Mouse (Mus musculus) heart, embryonic 14.5 days (tissue): ENCODE measurements around the gene Gsta3. TPM values are rescaled to one million over a fixed set of nuclear protein-coding genes. Genes with fewer than 3 reads are reported as not detected.
"Not testable (repeated sequence)": the region's sequence is repeated elsewhere in the genome, so short reads cannot be mapped to it uniquely, and the experiment has no call there.

Experiments used
- ATAC-seq: fragments of 200-750 bp; cut with Nextera tagmentation; 2 replicates; pipeline ENCODE4 v1.8.0; 2017; ENCODE audit warnings: low read depth, moderate TSS enrichment; ENCODE audit not compliant: insufficient number of reproducible peaks, insufficient read depth, low FRiP score
- H3K27ac ChIP-seq, 2 experiments: fragments of 200-500 bp in 1 of 2; fragments of 300-500 bp in 1 of 2; sonication (generic) in 1 of 2; replicated peaks in 1 of 2; 2 replicates each; pipeline ENCODE4 v1.5.1; 2012 to 2014; ENCODE audit warnings: low read depth in 2 of 2, low read length in 2 of 2, control low read depth in 1 of 2, mild to moderate bottlenecking in 1 of 2, mixed read lengths in 1 of 2; ENCODE audit not compliant: control insufficient read depth in 1 of 2, insufficient read depth in 1 of 2
- H3K27me3 ChIP-seq: fragments of 300-500 bp; sonication (generic); 2 replicates; pipeline ENCODE4 v1.6.1; 2014; ENCODE audit warnings: mild to moderate bottlenecking, low read length, control low read depth; ENCODE audit not compliant: control insufficient read depth, insufficient read depth
- H3K36me3 ChIP-seq: fragments of 300-500 bp; sonication (generic); 2 replicates; pipeline ENCODE4 v1.6.1; 2014; ENCODE audit warnings: mild to moderate bottlenecking, control low read depth, low read length, mixed read lengths; ENCODE audit not compliant: control insufficient read depth, insufficient read depth
- H3K4me1 ChIP-seq, 2 experiments: fragments of 200-500 bp in 1 of 2; fragments of 300-500 bp in 1 of 2; sonication (generic) in 1 of 2; 2 replicates each; pipeline ENCODE4 v1.6.1; 2012 to 2014; ENCODE audit warnings: low read length in 2 of 2, control low read depth in 1 of 2, mixed read lengths in 1 of 2; ENCODE audit not compliant: control insufficient read depth in 2 of 2, insufficient read depth in 2 of 2
- H3K4me2 ChIP-seq: fragments of 300-500 bp; sonication (generic); 2 replicates; pipeline ENCODE4 v1.6.1; 2014; ENCODE audit warnings: mild to moderate bottlenecking, low read length
- H3K4me3 ChIP-seq, 2 experiments: fragments of 200-500 bp in 1 of 2; fragments of 300-500 bp in 1 of 2; sonication (generic) in 1 of 2; 2 replicates each; pipeline ENCODE4 v1.5.1; 2012 to 2014; ENCODE audit warnings: low read length in 2 of 2, mild to moderate bottlenecking in 2 of 2, control low read depth in 1 of 2, low read depth in 1 of 2, moderate library complexity in 1 of 2; ENCODE audit not compliant: control insufficient read depth in 1 of 2, insufficient read depth in 1 of 2
- H3K9ac ChIP-seq: fragments of 300-500 bp; sonication (generic); 2 replicates; pipeline ENCODE4 v1.6.1; 2014; ENCODE audit warnings: mild to moderate bottlenecking, low read length
- H3K9me3 ChIP-seq: fragments of 300-500 bp; sonication (generic); 2 replicates; pipeline ENCODE4 v1.6.1; 2016; ENCODE audit warnings: low read length, control low read depth; ENCODE audit not compliant: control insufficient read depth
- WGBS: fragments of 180-500 bp; shearing (Covaris S2); extraction: QIAGEN DNeasy Blood & Tissue Kit; methylation state at CpG from one replicate; pipeline ENCODE4 v1.1.7; 2014; 5-methylcytosine and 5-hydroxymethylcytosine counted together
- polyA plus RNA-seq: library from polyadenylated mRNA; unstranded; fragments of >200 nt; fragmentation: Nextera tagmentation; extraction: Ambion mirVana; gene quantifications from 2 replicates; pipeline ENCODE4 v1.2.1, GENCODE M21; 2014

The Gsta3 gene
- polyA plus RNA-seq, 1 experiment from 2014 or later, result 0.38 TPM

DNA sequence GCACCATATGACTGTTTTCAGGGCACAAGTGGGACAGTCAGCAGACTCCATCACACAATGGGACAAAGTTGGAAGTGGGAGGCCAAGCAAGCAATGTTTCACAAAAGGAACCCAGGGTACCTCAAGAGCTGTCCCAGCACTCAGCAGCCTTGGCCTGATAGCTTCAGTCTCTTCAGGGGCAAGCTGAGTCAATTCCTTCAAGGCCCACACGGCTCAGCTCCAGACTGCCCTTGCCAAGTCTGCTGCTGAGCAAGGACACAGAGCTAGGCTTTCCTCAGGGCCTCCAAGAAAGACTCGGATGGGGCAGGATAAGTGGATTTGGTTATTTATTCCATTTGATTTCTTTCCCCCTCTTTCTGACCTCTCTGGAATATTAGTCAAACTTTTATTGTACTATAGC, 39.9 kb downstream of the Gsta3 start:
- H3K27ac ChIP-seq, result no peak overlapping the region
- H3K4me3 ChIP-seq, result no peak overlapping the region
- H3K9ac ChIP-seq, result no peak overlapping the region
- H3K4me2 ChIP-seq, result no peak overlapping the region
- WGBS, result 83% methylated on average over 2 of the region's 2 CpGs
- no peaks in the 10 kb centered on the region for H3K9me3 ChIP-seq
- H3K27me3 ChIP-seq, result no peaks in the 10 kb centered on the region
- no peak for ATAC-seq
- no peaks in the 10 kb centered on the region for H3K4me1 ChIP-seq
- no peaks in the 10 kb centered on the region for H3K36me3 ChIP-seq

DNA sequence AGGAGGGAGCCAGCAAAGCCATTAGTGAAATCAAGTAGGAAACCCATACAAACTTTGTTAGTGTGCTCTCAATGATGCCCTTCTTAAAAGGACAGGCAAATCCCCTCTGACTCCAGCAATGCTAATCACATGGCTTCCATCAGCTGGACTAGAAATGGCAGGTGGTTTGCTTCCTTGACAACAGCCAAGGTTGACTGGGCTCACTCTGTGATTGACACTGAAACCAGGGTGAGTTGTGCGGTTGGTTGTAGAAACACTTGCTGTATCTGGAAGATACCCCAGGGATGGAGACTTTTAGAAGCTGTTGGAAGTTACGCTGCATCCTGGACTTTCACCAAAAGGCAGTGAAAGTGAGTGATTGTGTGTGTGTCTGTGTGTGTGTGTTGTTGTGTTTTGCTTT, 44.3 kb downstream of the Gsta3 start:
- not testable (repeated sequence) for H3K36me3 ChIP-seq, H3K9me3 ChIP-seq, H3K27me3 ChIP-seq, H3K9ac ChIP-seq, H3K4me2 ChIP-seq, H3K4me3 ChIP-seq, H3K27ac ChIP-seq, H3K4me1 ChIP-seq, ATAC-seq
- WGBS, result 88% methylated on average over 2 of the region's 2 CpGs

GRCm38 (mm10) chr1:21291394-21291793, 51.0 kb downstream of the Gsta3 start:
- Histone ChIP-seq H3K4me1 (no peaks in the 10 kb centered on the region), H3K27me3 (no peaks in the 10 kb centered on the region), H3K9ac (no peak overlapping the region), H3K36me3 (no peaks in the 10 kb centered on the region), H3K27ac (no peak overlapping the region), H3K9me3 (no peaks in the 10 kb centered on the region), H3K4me2 (no peak overlapping the region), H3K4me3 (no peak overlapping the region)
- no peak for ATAC-seq
- WGBS, result 81% methylated on average over 4 of the region's 4 CpGs

DNA sequence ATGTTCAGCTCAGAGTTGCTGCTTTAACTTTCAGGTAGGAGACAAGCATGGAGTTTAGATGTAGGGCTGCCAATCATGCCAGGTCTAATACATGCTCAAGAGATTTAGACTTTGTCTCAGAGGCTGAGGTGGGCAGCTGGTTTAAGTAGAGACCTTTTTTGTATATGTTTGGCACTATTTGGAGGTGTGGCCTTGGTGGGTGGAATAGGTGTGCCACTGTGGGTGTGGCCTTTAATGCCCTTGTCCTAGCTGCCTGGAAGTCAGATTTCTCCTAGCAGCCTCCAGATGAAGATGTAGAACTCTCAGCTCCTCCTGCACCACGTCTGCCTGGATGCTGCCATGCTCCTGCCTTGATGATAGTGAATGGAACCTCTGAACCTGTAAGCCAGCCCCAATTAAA, 52.2 kb downstream of the Gsta3 start:
- no peak for ATAC-seq

DNA sequence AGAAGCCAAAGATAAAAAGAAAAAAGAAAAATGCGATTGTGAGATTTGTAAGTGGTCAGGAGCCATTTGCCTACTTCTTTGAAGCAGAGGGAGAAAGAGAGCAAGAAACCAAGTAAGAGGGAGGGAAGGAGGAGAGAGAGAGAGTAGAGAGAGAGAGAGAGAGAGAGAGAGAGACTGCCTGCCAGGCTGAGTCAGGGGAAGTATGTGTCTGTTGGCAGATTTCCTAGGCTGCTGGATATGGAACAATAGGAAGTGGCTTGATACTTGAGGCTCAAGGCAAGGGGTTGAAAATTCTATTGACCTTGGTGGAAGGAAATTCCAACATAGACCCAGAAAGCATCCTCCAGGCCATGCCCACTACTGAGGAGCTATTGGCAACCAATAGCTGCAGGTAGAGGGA, 55.8 kb downstream of the Gsta3 start:
- Histone ChIP-seq H3K4me3 (no peak overlapping the region), H3K9me3 (no peaks in the 10 kb centered on the region), H3K4me1 (no peaks in the 10 kb centered on the region), H3K36me3 (no peaks in the 10 kb centered on the region), H3K27ac (no peak overlapping the region), H3K9ac (no peak overlapping the region), H3K4me2 (no peak overlapping the region), H3K27me3 (no peaks in the 10 kb centered on the region)
- 79% methylated on average over 1 of the region's 1 CpGs for WGBS
- ATAC-seq, result no peak

More for the DNA sequence above, 52.2 kb downstream of the Gsta3 start:
- WGBS, result 55% methylated on average over 1 of the region's 1 CpGs
- no peak overlapping the region for H3K4me3 ChIP-seq
- H3K36me3 ChIP-seq, result no peaks in the 10 kb centered on the region
- H3K27ac ChIP-seq, result no peak overlapping the region
- no peak overlapping the region for H3K4me2 ChIP-seq
- no peaks in the 10 kb centered on the region for H3K27me3 ChIP-seq
- no peaks in the 10 kb centered on the region for H3K4me1 ChIP-seq
- no peaks in the 10 kb centered on the region for H3K9me3 ChIP-seq
- no peak overlapping the region for H3K9ac ChIP-seq

- Histone ChIP-seq H3K4me3 (no peak overlapping the region), H3K36me3 (no peaks in the 10 kb centered on the region), H3K27ac (no peak overlapping the region), H3K9ac (no peak overlapping the region), H3K4me2 (no peak overlapping the region), H3K27me3 (no peaks in the 10 kb centered on the region), H3K9me3 (no peaks in the 10 kb centered on the region), H3K4me1 (no peaks in the 10 kb centered on the region)
- 81% methylated on average over 4 of the region's 4 CpGs for WGBS
- no peak for ATAC-seq
These were observed 57.7 kb downstream of the Gsta3 start for GRCm38 (mm10) chr1:21298114-21298513.

- Histone ChIP-seq H3K4me2 (no peak overlapping the region), H3K4me3 (no peak overlapping the region), H3K27me3 (no peaks in the 10 kb centered on the region), H3K27ac (no peak overlapping the region), H3K4me1 (no peaks in the 10 kb centered on the region), H3K36me3 (no peaks in the 10 kb centered on the region), H3K9ac (no peak overlapping the region), H3K9me3 (no peaks in the 10 kb centered on the region)
- no peak for ATAC-seq
- WGBS, result 53% methylated on average over 3 of the region's 3 CpGs
These were observed 59.4 kb downstream of the Gsta3 start for GRCm38 (mm10) chr1:21299826-21300225.

DNA sequence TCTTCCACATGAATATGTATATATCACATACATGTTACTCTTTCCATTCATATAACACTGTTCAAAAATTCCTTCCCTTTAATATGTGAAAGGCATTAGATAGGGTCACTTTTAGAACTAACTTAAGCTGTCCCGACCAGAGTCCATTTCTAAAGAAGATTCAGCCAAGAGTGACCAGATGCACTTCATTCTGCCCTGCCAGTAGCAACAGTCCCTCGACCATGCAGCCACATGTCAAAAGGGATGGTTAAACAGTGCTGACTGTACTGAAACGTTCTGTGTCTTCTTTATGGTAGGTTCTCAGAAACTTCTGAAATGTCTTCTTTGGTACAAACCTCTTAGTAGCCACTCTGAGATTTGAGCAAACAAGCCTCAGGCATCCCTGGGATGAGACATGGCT, 61.3 kb downstream of the Gsta3 start:
- H3K9ac ChIP-seq, result no peak overlapping the region
- no peak overlapping the region for H3K27ac ChIP-seq
- no peaks in the 10 kb centered on the region for H3K27me3 ChIP-seq
- H3K4me3 ChIP-seq, result no peak overlapping the region
- no peak for ATAC-seq
- H3K36me3 ChIP-seq, result no peaks in the 10 kb centered on the region
- WGBS, result 65% methylated on average over 3 of the region's 3 CpGs
- H3K4me1 ChIP-seq, result no peaks in the 10 kb centered on the region
- H3K9me3 ChIP-seq, result no peaks in the 10 kb centered on the region
- H3K4me2 ChIP-seq, result no peak overlapping the region
